Mouse (Mus musculus) C2C12 (cell line): Measurements from ENCODE around the gene Casp12.

Experiments used
- CTCF ChIP-seq: IDR thresholded peaks from one replicate; pipeline ENCODE4 v1.5.1; 2011; ENCODE audit not compliant: control insufficient read depth, insufficient read depth, insufficient read length
- USF1 ChIP-seq: IDR thresholded peaks from one replicate; pipeline ENCODE4 v1.6.1; 2011; ENCODE audit warnings: low read depth, mild to moderate bottlenecking, control low read depth, moderate library complexity

DNA sequence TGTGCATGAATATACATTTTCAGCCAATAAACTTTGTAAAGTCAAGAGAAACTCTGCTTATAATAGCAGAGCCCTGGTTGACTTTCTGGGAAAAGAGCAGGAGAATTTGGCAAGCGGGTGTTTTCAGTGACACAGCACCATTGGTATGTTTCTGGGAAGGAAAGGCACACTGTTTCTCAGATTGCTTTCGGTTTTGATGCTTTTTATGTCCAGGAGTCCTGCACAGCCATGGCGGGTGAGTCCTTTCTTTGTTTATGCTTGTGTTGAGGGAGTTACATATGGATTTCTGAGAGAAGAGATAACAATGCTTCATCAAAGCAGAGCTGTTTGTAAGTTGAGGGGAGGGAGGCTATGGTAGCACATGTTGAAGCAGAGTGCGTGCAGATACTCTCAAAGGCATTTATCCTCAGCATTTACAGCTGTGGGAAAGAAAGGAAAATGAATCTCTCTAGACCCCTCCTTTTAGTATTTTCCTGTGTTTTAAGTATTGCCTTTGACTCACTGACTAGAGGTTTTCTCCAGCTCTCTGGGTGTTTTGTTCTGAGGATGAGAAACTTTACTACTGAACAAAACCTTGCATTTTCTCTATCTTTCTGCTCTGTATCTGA lies at the start of gene Casp12:
- TF ChIP-seq CTCF, result no peak
- no peak for TF ChIP-seq USF1
